ENCODE assay signal across 9 mouse cellular contexts in the genomic region with DNA sequence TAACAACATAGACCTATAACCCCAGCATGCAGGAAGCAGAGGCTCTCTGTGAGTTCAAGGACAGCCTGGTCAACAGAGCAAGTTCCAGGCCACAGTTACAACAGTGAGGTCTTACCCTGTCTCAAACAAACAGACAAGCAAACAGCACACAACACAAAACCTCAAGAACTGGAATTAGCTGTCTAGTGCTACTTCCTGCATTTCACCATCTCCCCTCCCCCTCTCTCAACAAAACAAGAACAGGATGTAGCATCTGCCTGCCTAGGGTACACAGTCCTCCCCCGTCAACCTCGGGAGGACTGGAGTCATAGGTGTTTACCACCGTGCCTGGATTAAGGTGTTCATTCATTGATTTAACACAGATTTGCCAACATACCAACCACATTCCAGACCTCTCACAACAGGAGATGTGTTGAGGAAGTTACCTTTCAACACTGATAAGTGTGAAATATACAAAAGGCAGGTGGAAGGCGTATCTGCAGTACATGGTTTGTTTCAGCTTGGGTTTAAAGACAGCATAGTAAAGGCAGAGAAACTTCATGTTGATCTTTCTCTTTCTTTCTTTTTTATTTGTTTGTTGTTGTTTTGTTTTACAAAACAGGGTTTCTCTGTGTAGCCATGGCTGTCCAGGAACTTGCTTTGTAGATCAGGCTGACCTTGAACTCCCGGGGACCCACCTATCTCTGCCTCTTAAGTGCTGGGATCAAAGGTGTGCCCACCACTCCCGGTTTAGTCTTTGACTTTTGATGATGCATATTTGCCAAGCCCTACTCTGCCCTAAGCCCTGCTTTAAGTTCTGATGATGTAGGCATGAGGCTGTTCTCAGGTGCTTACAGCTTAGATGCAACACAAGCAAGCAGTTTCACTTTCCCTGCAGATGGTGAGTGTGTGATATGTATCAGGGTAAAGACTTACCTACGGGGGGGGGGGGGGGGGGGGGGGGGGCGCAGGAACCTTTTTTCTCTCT. TPM values are rescaled to one million over a fixed set of nuclear protein-coding genes. Genes with fewer than 3 reads are reported as not detected.
DNase-seq lines count a peak whose midpoint lies in the region; ATAC-seq lines count a peak whose summit lies in the region.
"Had no signal": no experiment of that assay in that cellular context is flagged by ENCODE, and none has a peak within 500 bp of the region (broad histone marks: within the 10 kb centered on the region; RNA-seq: fewer than 3 reads in every experiment).

No protein-coding gene starts in this region.

- H3K79me2 ChIP-seq in macrophage (ENCODE audit: inconsistent target): no peaks in the 10 kb centered on the region

- peak overlapping the region; percentile 17 for H3K27ac ChIP-seq in macrophage

- peak; percentile 91 for ATAC-seq in activated CD4-positive, CD25-positive, alpha-beta regulatory T cell, adult 4 months

- peak; percentile 63 for DNase-seq in layer of hippocampus, adult 9-11 months
- DNase-seq in layer of hippocampus, postnatal 10 days (ENCODE audit: low spot score in 2 of 2): no peak
- DNase-seq in thymus, postnatal 10 days (ENCODE audit: low spot score in 2 of 2): peak; percentile 73 to 81
- DNase-seq in adrenal gland, postnatal 36 days: no peak
- DNase-seq in urinary bladder, postnatal 25 days (ENCODE audit: low spot score): no peak
- no peak for DNase-seq in neural tube, embryonic 10.5 days (ENCODE audit: extremely low spot score, low spot score)
- DNase-seq: cerebellum, adult 18-20 months had no signal

- H3K36me3 ChIP-seq in macrophage (ENCODE audit: inconsistent target): no peaks in the 10 kb centered on the region

- WGBS in macrophage (ENCODE audit: missing documents): 43% methylated on average over 6 of the region's 8 CpGs

- no peak overlapping the region for H3K4me3 ChIP-seq in macrophage (ENCODE audit: inconsistent target)

RNA-seq across cellular contexts. Expression of a gene that starts 9.0 kb away (rescaled TPM):
- total RNA-seq in layer of hippocampus, postnatal 10 days (2021): 10 to 100 TPM; 31.4 to 42.1 TPM
- 10 to 100 TPM; 26.7 to 34.1 TPM for polyA plus RNA-seq in activated CD4-positive, CD25-positive, alpha-beta regulatory T cell, adult 4 months (2017; shearing (Covaris generic))
- total RNA-seq in macrophage (2018; cell fraction: chromatin; rRNA removed): 10 to 100 TPM in 1 of 26 experiments, 1 to 10 TPM in 25; 1.4 to 12.5 (median 4.8) TPM
- total RNA-seq in macrophage (2018; cell fraction: cytosol; rRNA removed): 10 to 100 TPM in 13 of 26 experiments, 1 to 10 TPM in 13; 6.3 to 19.4 (median 10.1) TPM
- total RNA-seq in macrophage (2018; cell fraction: nucleus; rRNA removed): 10 to 100 TPM in 1 of 26 experiments, 1 to 10 TPM in 25; 1.2 to 12.1 (median 4.9) TPM
- 5.8 to 26.5 TPM (median 11.3 TPM) in 3 replicates for polyA plus RNA-seq in macrophage (2018)
- 10 to 100 TPM; 39.0 to 46.7 TPM for total RNA-seq in adrenal gland, postnatal 36 days (2021)

RNA-seq across cellular contexts. Expression of a gene that starts 18.0 kb away (rescaled TPM):
- 100 to 1,000 TPM; 144 to 146 TPM for total RNA-seq in layer of hippocampus, postnatal 10 days (2021)
- polyA plus RNA-seq in activated CD4-positive, CD25-positive, alpha-beta regulatory T cell, adult 4 months (2017; shearing (Covaris generic)): 10 to 100 TPM in 1 of 2 experiments, 1 to 10 TPM in 1; 9.8 to 14.8 TPM
- total RNA-seq in macrophage (2018; cell fraction: chromatin; rRNA removed): 10 to 100 TPM in 22 of 26 experiments, 1 to 10 TPM in 4; 4.2 to 36.7 (median 23.0) TPM
- total RNA-seq in macrophage (2018; cell fraction: cytosol; rRNA removed): 10 to 100 TPM; 10.8 to 24.7 (median 20.3) TPM
- 10 to 100 TPM in 23 of 26 experiments, 1 to 10 TPM in 3; 7.2 to 35.3 (median 22.4) TPM for total RNA-seq in macrophage (2018; cell fraction: nucleus; rRNA removed)
- polyA plus RNA-seq in macrophage (2018): 12.8 to 14.9 TPM (median 13.4 TPM) in 3 replicates
- 10 to 100 TPM; 32.6 to 50.0 TPM for total RNA-seq in adrenal gland, postnatal 36 days (2021)

Comparison
In these comparisons a context has a peak if more than half of its experiments do, and no peak if none do; other contexts are left out.
1. DNase-seq: peak in layer of hippocampus, adult 9-11 months (single experiment) and thymus, postnatal 10 days (2 of 2); none in layer of hippocampus, postnatal 10 days (0 of 2), adrenal gland, postnatal 36 days (0 of 2), urinary bladder, postnatal 25 days (single experiment) and neural tube, embryonic 10.5 days (single experiment).